Mouse (Mus musculus) myocyte (in vitro differentiated cells): ENCODE results near the gene Cox8b. TPM values are rescaled to one million over a fixed set of nuclear protein-coding genes. Genes with fewer than 3 reads are reported as not detected.

Experiments used
- H3K27me3 ChIP-seq: one replicate; pipeline ENCODE4 v1.6.1; 2011; ENCODE audit not compliant: control insufficient read depth, insufficient read depth, insufficient read length
- H3K36me3 ChIP-seq: one replicate; pipeline ENCODE4 v1.6.1; 2011; ENCODE audit not compliant: control insufficient read depth, insufficient read depth
- H3K4me2 ChIP-seq: one replicate; pipeline ENCODE4 v1.6.1; 2011; ENCODE audit warnings: low read depth, control low read depth
- H3K4me3 ChIP-seq: one replicate; pipeline ENCODE4 v1.5.1; 2011; ENCODE audit warnings: mild to moderate bottlenecking, control low read depth, moderate library complexity
- H3K79me2 ChIP-seq: one replicate; pipeline ENCODE4 v1.6.1; 2011; ENCODE audit not compliant: control insufficient read depth, insufficient read depth
- H3ac ChIP-seq: one replicate; pipeline ENCODE4 v1.6.1; 2011; ENCODE audit not compliant: control insufficient read depth, insufficient read length
- CEBPB ChIP-seq: IDR thresholded peaks from 2 replicates; pipeline ENCODE4 v1.6.1; 2011; ENCODE audit warnings: mild to moderate bottlenecking, moderate library complexity; ENCODE audit not compliant: poor library complexity, insufficient read depth, severe bottlenecking
- E2F4 ChIP-seq: IDR thresholded peaks from one replicate; pipeline ENCODE4 v1.6.1; 2011; ENCODE audit warnings: mild to moderate bottlenecking, control low read depth, moderate library complexity; ENCODE audit not compliant: insufficient read depth
- MAX ChIP-seq: IDR thresholded peaks from one replicate; pipeline ENCODE4 v1.6.1; 2011; ENCODE audit warnings: low read depth, mild to moderate bottlenecking, control low read depth
- MYOD1 ChIP-seq, 3 experiments: IDR thresholded peaks; one replicate each; pipeline ENCODE4 v1.6.1; 2011; ENCODE audit warnings: control low read depth in 2 of 3, low read depth in 2 of 3, mild to moderate bottlenecking in 2 of 3, moderate library complexity in 1 of 3; ENCODE audit not compliant: insufficient read length in 2 of 3, control insufficient read depth in 1 of 3
- MYOG ChIP-seq, 3 experiments: IDR thresholded peaks; one replicate each; pipeline ENCODE4 v1.6.1; 2011; ENCODE audit warnings: control low read depth in 2 of 3, low read depth in 2 of 3, mild to moderate bottlenecking in 2 of 3; ENCODE audit not compliant: insufficient read length in 2 of 3, control insufficient read depth in 1 of 3, insufficient read depth in 1 of 3
- POLR2A ChIP-seq: IDR thresholded peaks from one replicate; pipeline ENCODE4 v1.6.1; 2011; ENCODE audit warnings: low read depth, mild to moderate bottlenecking, control low read depth, moderate library complexity; ENCODE audit not compliant: insufficient read length
- POLR2AphosphoS2 ChIP-seq: IDR thresholded peaks from one replicate; pipeline ENCODE4 v1.6.1; 2011; ENCODE audit warnings: low read depth, control low read depth; ENCODE audit not compliant: insufficient read length
- REST ChIP-seq: IDR thresholded peaks from one replicate; pipeline ENCODE4 v1.6.1; 2011; ENCODE audit warnings: mild to moderate bottlenecking, control low read depth, moderate library complexity; ENCODE audit not compliant: insufficient read depth, insufficient read length
- SRF ChIP-seq: IDR thresholded peaks from one replicate; pipeline ENCODE4 v1.6.1; 2011; ENCODE audit warnings: low read depth; ENCODE audit not compliant: control insufficient read depth, insufficient read length
- TCF12 ChIP-seq: IDR thresholded peaks from one replicate; pipeline ENCODE4 v1.6.1; 2011; ENCODE audit warnings: mild to moderate bottlenecking, control low read depth; ENCODE audit not compliant: poor library complexity, insufficient read depth, severe bottlenecking
- TCF3 ChIP-seq: IDR thresholded peaks from one replicate; pipeline ENCODE4 v1.6.1; 2011; ENCODE audit warnings: low read depth, control low read depth; ENCODE audit not compliant: insufficient read length
- USF1 ChIP-seq: IDR thresholded peaks from one replicate; pipeline ENCODE4 v1.6.1; 2011; ENCODE audit warnings: low read depth, mild to moderate bottlenecking, control low read depth, moderate library complexity
- polyA plus RNA-seq: library from polyadenylated mRNA; unstranded; fragments of >200 nt; fragmentation: generic; extraction: Trizol; gene quantifications from one replicate; pipeline ENCODE4 v1.2.1, GENCODE M21; 2012; ENCODE audit warnings: missing spikeins

Cox8b gene
- polyA plus RNA-seq, 1 experiment: 534 TPM

GRCm38 (mm10) chr7:140919911-140920310, 19.7 kb upstream of the Cox8b start:
- H3K79me2 ChIP-seq: no peaks in the 10 kb centered on the region
- H3K36me3 ChIP-seq: no peaks in the 10 kb centered on the region
- peaks cover 44% of the 10 kb centered on the region for H3K27me3 ChIP-seq
- H3ac ChIP-seq: no peak overlapping the region
- no peak overlapping the region for H3K4me2 ChIP-seq
- no peak overlapping the region for H3K4me3 ChIP-seq
- TF ChIP-seq REST: no peak
- no peak for TF ChIP-seq USF1
- TF ChIP-seq POLR2AphosphoS2: no peak
- TF ChIP-seq SRF: no peak
- TF ChIP-seq E2F4: no peak
- no peak for TF ChIP-seq CEBPB
- TF ChIP-seq MYOG (IDR thresholded peaks at IDR 0.05; ENCODE audit: control insufficient read depth in 1 of 3, insufficient read depth in 1 of 3, insufficient read length in 2 of 3, low read depth in 2 of 3): no peak
- TF ChIP-seq TCF3: no peak
- no peak for TF ChIP-seq TCF12

- no peaks in the 10 kb centered on the region for H3K79me2 ChIP-seq
- TF ChIP-seq TCF12 (no peak), TCF3 (no peak), E2F4 (no peak), CEBPB (no peak), MYOG (IDR thresholded peaks at IDR 0.05; ENCODE audit: control insufficient read depth in 1 of 3, insufficient read depth in 1 of 3, insufficient read length in 2 of 3, low read depth in 2 of 3) (no peak), POLR2AphosphoS2 (no peak)
- H3K36me3 ChIP-seq: no peaks in the 10 kb centered on the region
- no peaks in the 10 kb centered on the region for H3K27me3 ChIP-seq
- no peak overlapping the region for H3K4me2 ChIP-seq
- no peak overlapping the region for H3K4me3 ChIP-seq
- H3ac ChIP-seq: no peak overlapping the region
Measured at GRCm38 (mm10) chr7:140914031-140914690, 13.9 kb upstream of the Cox8b start.

GRCm38 (mm10) chr7:140912846-140913482, 12.7 kb upstream of the Cox8b start:
- H3K79me2 ChIP-seq: no peaks in the 10 kb centered on the region
- no peak overlapping the region for H3ac ChIP-seq
- H3K27me3 ChIP-seq: no peaks in the 10 kb centered on the region
- no peaks in the 10 kb centered on the region for H3K36me3 ChIP-seq
- no peak overlapping the region for H3K4me2 ChIP-seq
- TF ChIP-seq SRF (no peak), MYOD1 (IDR thresholded peaks at IDR 0.05; ENCODE audit: control insufficient read depth in 1 of 3, insufficient read length in 2 of 3, low read depth in 2 of 3) (no peak), CEBPB (no peak), TCF12 (no peak), MAX (no peak), REST (no peak), TCF3 (no peak), POLR2A (no peak), E2F4 (no peak), USF1 (no peak)
- no peak overlapping the region for H3K4me3 ChIP-seq

GRCm38 (mm10) chr7:140912293-140912692, 12.0 kb upstream of the Cox8b start:
- Histone ChIP-seq H3ac (no peak overlapping the region), H3K4me2 (no peak overlapping the region), H3K4me3 (no peak overlapping the region), H3K36me3 (no peaks in the 10 kb centered on the region), H3K79me2 (no peaks in the 10 kb centered on the region), H3K27me3 (no peaks in the 10 kb centered on the region)
- TF ChIP-seq TCF12: no peak
- no peak for TF ChIP-seq POLR2AphosphoS2
- no peak for TF ChIP-seq TCF3
- TF ChIP-seq POLR2A: no peak
- TF ChIP-seq REST: no peak
- no peak for TF ChIP-seq MAX
- TF ChIP-seq SRF: no peak
- TF ChIP-seq E2F4: no peak
- no peak for TF ChIP-seq MYOG (IDR thresholded peaks at IDR 0.05; ENCODE audit: control insufficient read depth in 1 of 3, insufficient read depth in 1 of 3, insufficient read length in 2 of 3, low read depth in 2 of 3)
- TF ChIP-seq CEBPB: no peak
- no peak for TF ChIP-seq MYOD1 (IDR thresholded peaks at IDR 0.05; ENCODE audit: control insufficient read depth in 1 of 3, insufficient read length in 2 of 3, low read depth in 2 of 3)

GRCm38 (mm10) chr7:140908634-140909107, 8.4 kb upstream of the Cox8b start:
- H3K4me2 ChIP-seq: peak overlapping the region; percentile 73
- no peak overlapping the region for H3ac ChIP-seq
- no peak overlapping the region for H3K4me3 ChIP-seq
- H3K27me3 ChIP-seq: no peaks in the 10 kb centered on the region
- TF ChIP-seq REST (no peak), MYOD1 (IDR thresholded peaks at IDR 0.05; ENCODE audit: control insufficient read depth in 1 of 3, insufficient read length in 2 of 3, low read depth in 2 of 3) (peak in 1 of 3 experiments; percentile 15), E2F4 (no peak), USF1 (no peak), MYOG (IDR thresholded peaks at IDR 0.05; ENCODE audit: control insufficient read depth in 1 of 3, insufficient read depth in 1 of 3, insufficient read length in 2 of 3, low read depth in 2 of 3) (peak in 1 of 3 experiments; percentile 10), POLR2AphosphoS2 (no peak)
- no peaks in the 10 kb centered on the region for H3K36me3 ChIP-seq
- H3K79me2 ChIP-seq: no peaks in the 10 kb centered on the region
